Mouse (Mus musculus) natural killer cell, adult 2 months (primary cell): ENCODE measurements around the gene Narfl.
"Not testable (repeated sequence)": the region's sequence is repeated elsewhere in the genome, so short reads cannot be mapped to it uniquely, and the experiment has no call there.

ENCODE experiments used
- DNase-seq, 2 experiments: peaks; one replicate each; pipeline ENCODE4 v3.0.0; 2022; ENCODE audit warnings: low spot score in 2 of 2

Narfl gene

DNA sequence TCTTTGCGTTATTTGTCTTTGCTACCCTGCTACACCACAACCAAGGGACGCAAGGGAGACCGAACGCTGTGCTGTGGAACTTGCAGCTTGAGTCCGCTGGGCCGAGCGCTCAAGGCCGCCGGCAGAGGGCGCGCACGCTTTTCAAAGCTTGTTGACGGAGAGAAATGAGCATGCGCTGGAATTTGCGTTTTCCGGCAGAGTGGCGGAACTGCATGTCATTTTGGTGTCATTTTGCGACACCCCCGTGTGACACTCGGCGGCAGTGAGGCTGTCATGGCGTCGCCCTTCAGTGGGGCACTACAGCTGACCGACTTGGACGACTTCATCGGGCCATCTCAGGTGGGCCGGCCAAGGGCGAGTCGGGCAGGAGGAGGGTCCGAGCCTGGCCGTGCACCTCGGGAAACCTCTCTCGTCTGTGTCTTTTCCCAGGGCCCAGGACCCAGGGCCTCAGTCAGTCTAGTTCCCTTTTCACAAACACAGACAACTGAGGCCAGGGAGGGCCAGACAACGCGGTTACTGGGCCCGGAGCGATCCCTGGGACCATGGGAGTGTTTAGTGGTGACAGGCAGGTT lies at the start of gene Narfl:
Narfl (plus strand) TSS at position 228 of the 572 bp plus-strand sequence.
- DNase-seq = peak; percentile 96 to 97

GRCm38 (mm10) chr17:25723919-25724318 lies 49.7 kb upstream of the Narfl start:
- DNase-seq = no peak

DNA sequence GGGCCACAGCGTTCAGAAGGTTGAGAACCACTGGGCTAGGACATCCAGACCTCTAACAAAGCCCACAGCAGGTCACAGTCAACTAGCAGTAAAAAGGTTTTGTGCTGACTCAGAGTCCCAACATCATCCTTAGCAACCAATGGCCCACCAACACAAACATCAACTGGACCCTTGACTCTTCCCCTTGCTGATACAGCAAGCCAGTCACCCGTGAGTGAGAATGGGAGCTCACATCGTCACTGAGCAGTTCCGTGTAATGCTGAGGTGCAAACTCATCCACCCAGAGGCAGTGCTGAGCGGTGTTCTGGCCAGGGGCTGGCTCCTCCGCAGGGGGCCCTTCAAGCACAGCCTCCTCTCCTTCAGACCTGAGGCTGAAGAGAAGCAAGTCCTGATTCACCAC lies 48.3 kb upstream of the Narfl start:
- no peak for DNase-seq

GRCm38 (mm10) chr17:25727265-25728008 lies 46.1 kb upstream of the Narfl start, which contains the start of the genes Chtf18 and Rpusd1:
Gene Chtf18 (minus strand): TSS chr17:25727419.
Gene Rpusd1 (plus strand): TSS chr17:25727670.
- peak; percentile 98 to 99 for DNase-seq

DNA sequence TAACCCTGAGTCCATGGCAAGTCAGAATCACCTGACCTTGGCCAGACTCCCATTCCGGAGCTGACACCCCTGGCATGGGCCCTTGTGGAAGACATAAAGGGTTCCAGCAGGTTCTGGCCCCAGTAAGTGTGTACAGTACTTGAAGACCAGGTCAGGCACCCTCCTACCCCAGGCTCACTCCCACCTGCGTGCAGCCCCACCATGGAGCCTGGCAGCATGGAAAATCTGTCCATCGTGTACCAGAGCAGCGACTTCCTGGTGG lies 45.6 kb upstream of the Narfl start:
- DNase-seq = no peak

DNA sequence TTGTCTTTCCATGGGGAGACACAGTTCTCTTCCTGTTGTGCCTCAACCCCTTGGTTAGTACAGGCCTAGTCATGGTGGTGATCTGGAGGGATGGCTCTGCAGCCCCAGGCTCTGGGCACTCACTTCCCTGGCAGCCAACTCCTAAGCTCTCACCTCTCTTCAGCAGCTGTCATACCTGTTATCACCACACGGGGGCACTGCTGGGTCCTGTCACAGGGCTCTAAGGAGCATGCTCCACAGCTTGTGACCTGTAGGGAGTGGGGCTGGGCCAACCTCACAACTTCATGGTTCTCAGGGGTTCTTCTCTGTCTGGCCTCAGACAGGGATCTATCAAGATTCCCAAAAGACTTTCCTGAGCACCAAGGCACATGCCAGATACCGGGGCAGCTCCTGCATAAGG lies 41.5 kb upstream of the Narfl start:
- peak; percentile 69 to 78 for DNase-seq

- DNase-seq = no peak
Observed at GRCm38 (mm10) chr17:25735246-25735645, 38.3 kb upstream of the Narfl start.

- DNase-seq = no peak
Observed at GRCm38 (mm10) chr17:25735745-25736144, 37.8 kb upstream of the Narfl start, which contains the start of gene Mslnl. Gene Mslnl (plus strand): TSS chr17:25736042.

GRCm38 (mm10) chr17:25738861-25739260 lies 34.7 kb upstream of the Narfl start:
- DNase-seq = no peak

- DNase-seq = not testable (repeated sequence)
Observed at GRCm38 (mm10) chr17:25741471-25741870, 32.1 kb upstream of the Narfl start.

GRCm38 (mm10) chr17:25743831-25744230 lies 29.7 kb upstream of the Narfl start:
- DNase-seq = no peak

- DNase-seq = no peak
Observed at GRCm38 (mm10) chr17:25744311-25744710, 29.3 kb upstream of the Narfl start.

DNA sequence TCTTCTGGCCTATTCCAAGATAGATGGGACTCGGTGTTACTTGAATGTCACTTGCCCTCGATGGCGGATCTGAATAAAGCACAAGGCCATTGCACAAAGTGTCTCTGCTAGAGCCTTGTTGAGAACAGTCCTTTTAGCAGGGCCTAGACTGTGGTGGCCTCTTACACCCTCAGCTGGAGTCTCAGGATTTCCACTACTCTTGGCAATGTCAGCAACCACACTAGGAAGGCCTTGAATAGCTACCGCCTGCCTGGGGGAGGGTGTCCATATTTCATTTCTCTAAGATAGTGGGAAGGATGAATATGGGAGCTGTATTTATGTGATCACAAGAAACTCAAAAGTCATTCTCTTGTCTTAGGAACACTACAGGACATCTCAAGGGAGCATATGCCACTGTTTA lies 25.3 kb upstream of the Narfl start:
- no peak for DNase-seq

DNA sequence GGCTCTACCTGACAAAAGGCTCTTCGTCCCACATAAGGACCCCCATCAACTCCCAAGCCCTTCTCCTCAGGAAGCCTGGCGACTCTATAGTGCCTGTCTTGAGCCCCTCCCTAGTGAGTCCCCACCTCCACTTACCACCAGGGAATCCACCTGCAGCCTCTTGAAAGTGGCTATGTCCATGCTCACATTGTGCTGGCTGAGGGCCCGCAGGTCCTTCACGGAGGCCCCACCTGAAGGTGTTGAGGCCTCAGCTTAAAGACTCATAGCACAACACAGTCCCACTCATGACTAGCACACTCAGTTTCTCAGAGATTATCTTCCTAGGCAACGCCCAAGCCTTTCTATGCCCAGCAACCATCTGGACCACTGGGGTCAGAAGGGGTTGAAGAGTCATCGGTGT lies 24.3 kb upstream of the Narfl start:
- no peak for DNase-seq

GRCm38 (mm10) chr17:25751446-25751845 lies 22.1 kb upstream of the Narfl start:
- DNase-seq = no peak

- DNase-seq = no peak
Observed at GRCm38 (mm10) chr17:25754241-25754640, 19.3 kb upstream of the Narfl start, which contains the start of gene Msln. Gene Msln (minus strand): TSS chr17:25754378.

- no peak for DNase-seq
Observed at GRCm38 (mm10) chr17:25755086-25755485, 18.5 kb upstream of the Narfl start.

DNA sequence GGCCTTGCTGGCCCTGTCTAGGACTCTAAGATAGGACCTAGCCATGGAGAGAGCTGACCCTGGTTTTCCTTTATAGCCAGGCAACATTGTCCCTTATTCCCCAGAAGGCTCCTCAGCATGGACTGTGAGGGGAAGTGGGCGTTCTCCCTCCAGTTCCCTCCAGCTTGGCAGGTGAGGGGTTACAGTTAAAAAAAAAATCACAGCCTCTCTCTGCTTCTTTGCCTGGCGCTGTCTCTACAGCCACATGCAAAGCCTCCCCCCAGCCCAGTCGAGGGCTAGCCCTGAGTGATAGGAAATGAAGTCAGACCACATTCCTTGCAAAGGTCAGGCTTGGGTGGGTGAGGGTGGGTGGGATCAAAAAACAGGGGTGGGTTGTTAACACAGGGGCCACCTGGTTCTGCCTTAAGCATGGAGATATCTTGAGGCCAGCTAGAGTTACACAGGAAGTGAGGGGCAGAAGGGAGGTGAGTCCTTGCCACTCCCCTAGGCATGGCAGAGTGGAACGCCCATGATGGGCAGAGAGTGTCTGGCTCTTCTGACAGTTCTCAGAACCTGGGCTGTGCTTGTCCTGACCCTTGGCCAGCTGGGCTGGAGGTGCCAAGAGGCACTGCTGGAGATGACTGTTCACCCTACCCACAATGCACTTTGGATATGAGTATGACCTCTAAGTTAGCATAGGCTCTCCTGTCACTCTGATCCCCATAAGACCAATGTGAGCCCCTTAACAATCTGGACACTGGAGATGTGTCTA lies 17.8 kb upstream of the Narfl start:
- no peak for DNase-seq

DNA sequence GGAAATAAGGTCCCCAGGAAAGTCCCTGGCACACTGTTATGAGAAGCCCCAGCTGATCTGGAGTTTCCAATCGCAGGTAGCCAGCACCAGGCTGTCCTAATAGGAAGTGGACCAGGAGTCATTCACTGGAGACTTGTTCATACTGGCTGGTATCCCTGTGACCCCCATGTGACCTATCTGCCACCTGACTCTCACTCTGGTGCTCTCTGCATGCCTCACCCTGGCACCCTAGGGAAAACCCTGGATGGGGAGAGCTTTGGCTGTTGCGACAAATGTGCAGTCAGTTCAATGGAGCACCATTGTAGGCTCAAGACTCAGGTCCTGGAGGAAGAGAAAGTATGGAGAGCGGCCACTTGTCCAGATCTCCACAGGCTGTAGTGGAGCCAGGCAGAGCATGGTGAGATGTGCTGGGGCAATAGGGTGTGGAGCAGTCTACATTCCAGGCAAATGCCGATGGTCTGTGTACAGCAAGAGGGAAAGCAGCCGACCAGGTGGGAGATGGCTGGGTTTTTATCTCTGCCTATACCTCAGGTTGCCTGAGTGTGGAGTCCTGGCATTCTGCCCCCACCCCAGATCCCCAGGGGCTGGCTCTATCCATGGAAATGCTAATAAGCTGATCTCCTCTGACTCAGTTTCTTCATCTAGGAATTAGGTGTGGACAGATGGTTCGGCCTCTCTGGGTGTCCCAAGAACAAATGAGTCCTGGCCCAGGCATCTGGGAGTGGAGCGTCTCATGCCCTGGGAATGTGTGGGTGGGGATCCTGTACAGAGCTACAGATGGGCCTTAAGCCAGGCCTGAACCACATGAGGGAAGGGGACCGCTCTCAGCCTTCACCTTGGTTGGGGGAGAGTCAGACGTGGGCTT lies 17.0 kb upstream of the Narfl start:
- DNase-seq = no peak

DNA sequence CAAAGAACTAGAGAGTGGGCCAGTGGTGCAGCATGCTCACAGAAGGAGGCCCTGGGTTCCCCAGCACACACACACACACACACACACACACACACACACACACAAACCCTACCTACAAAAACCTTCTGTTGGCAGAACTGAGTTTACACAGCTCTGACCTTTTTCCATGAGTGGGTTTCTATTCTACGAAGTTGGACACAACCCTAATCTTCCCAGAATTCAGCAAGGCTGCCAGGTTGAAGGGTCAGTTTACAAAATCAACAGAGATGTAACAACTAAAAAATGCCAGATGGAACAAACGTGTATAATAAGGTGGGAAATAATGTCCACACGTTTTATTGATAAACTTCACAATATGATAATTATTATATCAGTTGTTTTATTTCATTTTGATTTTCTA lies 15.9 kb upstream of the Narfl start:
- no peak for DNase-seq

GRCm38 (mm10) chr17:25760148-25760547 lies 13.4 kb upstream of the Narfl start:
- no peak for DNase-seq

GRCm38 (mm10) chr17:25761561-25761970 lies 12.0 kb upstream of the Narfl start:
- DNase-seq = no peak
